Mouse (Mus musculus): ENCODE results near the gene Ddx54. TPM values are rescaled to one million over a fixed set of nuclear protein-coding genes. Genes with fewer than 3 reads are reported as not detected.

Ddx54 gene
- total and polyA plus RNA-seq, 3 experiments = 63.7 to 91.8 (median 83.6) TPM

- Histone ChIP-seq H3K27ac (ENCODE audit: insufficient read depth, low read depth) (no peak overlapping the region), H3K79me2 (replicated peaks; ENCODE audit: control insufficient read depth, extremely low read depth, insufficient read depth, poor library complexity, severe bottlenecking) (no peaks in the 10 kb centered on the region), H3K9me3 (replicated peaks; ENCODE audit: low read length) (peaks cover 7% of the 10 kb centered on the region), H3K4me1 (ENCODE audit: control insufficient read depth in 1 of 2, insufficient read depth in 2 of 2) (peaks cover 7 to 51% of the 10 kb centered on the region in 2 experiments), H3K36me3 (replicated peaks in 1 of 2; ENCODE audit: control insufficient read depth in 1 of 2, insufficient read depth in 1 of 2, low read length in 1 of 2) (peaks cover 0 to 13% of the 10 kb centered on the region in 2 experiments), H3K9ac (ENCODE audit: insufficient read depth, low read depth) (no peak overlapping the region), H3K27me3 (replicated peaks) (peaks cover 10% of the 10 kb centered on the region), H3K4me3 (replicated peaks in 1 of 3; ENCODE audit: low read depth in 2 of 3, low read length in 2 of 3, poor library complexity in 1 of 3) (no peak overlapping the region), H3K4me2 (ENCODE audit: insufficient read depth, low read depth, poor library complexity, severe bottlenecking) (0 out of 2 replicates have a peak overlapping the region, but pooled peaks have one; percentile 89)
- dilution Hi-C loops (cut with MboI; ENCODE audit: extremely low pct_ligation_motif_present, extremely low pct_unique_long_range_greater_than_20kb, low sequenced_read_pairs) (no loop called here), in situ Hi-C loops (cut with MboI; ENCODE audit: low pct_ligation_motif_present, low pct_unique_long_range_greater_than_20kb, low sequenced_read_pairs) (no loop called here)
- no peak for TF ChIP-seq CTCF (conservative IDR thresholded peaks at IDR 0.05 in 1 of 2, IDR thresholded peaks at IDR 0.05 in 1 of 2; ENCODE audit: low read depth in 2 of 2, low read length in 2 of 2)
- TF ChIP-seq JUND (conservative IDR thresholded peaks at IDR 0.05; ENCODE audit: low read depth, low read length) = no peak
- no peak for TF ChIP-seq MXI1 (IDR thresholded peaks at IDR 0.05; ENCODE audit: low read depth, low read length)
- no peak for TF ChIP-seq JUN (IDR thresholded peaks at IDR 0.05; ENCODE audit: insufficient read depth, low read depth, low read length)
- no peak for TF ChIP-seq MAFK (IDR thresholded peaks at IDR 0.05; ENCODE audit: insufficient replicate concordance, low read length)
- TF ChIP-seq HCFC1 (IDR thresholded peaks at IDR 0.05; ENCODE audit: low read depth, low read length) = no peak
- no peak for TF ChIP-seq TBP (conservative IDR thresholded peaks at IDR 0.05; ENCODE audit: low read depth, low read length)
- TF ChIP-seq E2F4 (IDR thresholded peaks at IDR 0.05; ENCODE audit: insufficient replicate concordance, low read depth, low read length) = no peak
- no peak for TF ChIP-seq PAX5 (IDR thresholded peaks at IDR 0.05; ENCODE audit: low read length)
- no peak for TF ChIP-seq MAZ (IDR thresholded peaks at IDR 0.05; ENCODE audit: low read depth, low read length)
- TF ChIP-seq SIN3A (IDR thresholded peaks at IDR 0.05; ENCODE audit: low read length) = no peak
- no peak for TF ChIP-seq ZMIZ1 (IDR thresholded peaks at IDR 0.05; ENCODE audit: low read depth, low read length)
- TF ChIP-seq USF2 (conservative IDR thresholded peaks at IDR 0.05; ENCODE audit: low read depth, low read length) = no peak
- no peak for DNase-seq (ENCODE audit: extremely low read depth)
These were observed 25.6 kb upstream of the Ddx54 start for GRCm38 (mm10) chr5:120586741-120587615.

- Histone ChIP-seq H3K9me3 (replicated peaks; ENCODE audit: low read length) (peaks cover 4% of the 10 kb centered on the region), H3K4me2 (ENCODE audit: insufficient read depth, low read depth, poor library complexity, severe bottlenecking) (peak overlapping the region; percentile 89), H3K27me3 (replicated peaks) (peaks cover 10% of the 10 kb centered on the region), H3K4me1 (ENCODE audit: control insufficient read depth in 1 of 2, insufficient read depth in 2 of 2) (peaks cover 7 to 51% of the 10 kb centered on the region in 2 experiments), H3K9ac (ENCODE audit: insufficient read depth, low read depth) (no peak overlapping the region), H3K4me3 (replicated peaks in 1 of 3; ENCODE audit: low read depth in 2 of 3, low read length in 2 of 3, poor library complexity in 1 of 3) (peak overlapping the region in 1 of 3 experiments; percentile 75), H3K79me2 (replicated peaks; ENCODE audit: control insufficient read depth, extremely low read depth, insufficient read depth, poor library complexity, severe bottlenecking) (no peaks in the 10 kb centered on the region), H3K36me3 (replicated peaks in 1 of 2; ENCODE audit: control insufficient read depth in 1 of 2, insufficient read depth in 1 of 2, low read length in 1 of 2) (peaks cover 0 to 8% of the 10 kb centered on the region in 2 experiments), H3K27ac (ENCODE audit: insufficient read depth, low read depth) (no peak overlapping the region)
- dilution Hi-C loops (cut with MboI; ENCODE audit: extremely low pct_ligation_motif_present, extremely low pct_unique_long_range_greater_than_20kb, low sequenced_read_pairs) = no loop called here
- in situ Hi-C loops (cut with MboI; ENCODE audit: low pct_ligation_motif_present, low pct_unique_long_range_greater_than_20kb, low sequenced_read_pairs) = no loop called here
- no peak for DNase-seq (ENCODE audit: extremely low read depth)
- TF ChIP-seq POLR2AphosphoS2 (IDR thresholded peaks at IDR 0.05; ENCODE audit: low read depth, low read length) = no peak
These were observed 25.0 kb upstream of the Ddx54 start for GRCm38 (mm10) chr5:120587616-120587926.

Measured in CH12.LX (cell line).